Mouse (Mus musculus) hindbrain, embryonic 11.5 days (tissue): ENCODE results near the gene Tet1. TPM values are rescaled to one million over a fixed set of nuclear protein-coding genes. Genes with fewer than 3 reads are reported as not detected.

Experiments used
- ATAC-seq: fragments of 200-750 bp; cut with Nextera tagmentation; 2 replicates; pipeline ENCODE4 v1.8.0; 2017; ENCODE audit warnings: mild to moderate bottlenecking, moderate TSS enrichment, moderate library complexity; ENCODE audit not compliant: low FRiP score
- DNase-seq: peaks from one replicate; pipeline ENCODE4 v3.0.0-alpha.2; 2015; ENCODE audit warnings: low spot score
- H3K27ac ChIP-seq: fragments of 300-500 bp; sonication (generic); 2 replicates; pipeline ENCODE4 v1.5.1; 2014; ENCODE audit warnings: mild to moderate bottlenecking, low read depth, low read length
- H3K27me3 ChIP-seq: fragments of 300-500 bp; sonication (generic); 2 replicates; pipeline ENCODE4 v1.6.1; 2014; ENCODE audit warnings: mild to moderate bottlenecking, low read length, moderate library complexity, mixed read lengths; ENCODE audit not compliant: control insufficient read depth, insufficient read depth
- H3K36me3 ChIP-seq: fragments of 300-500 bp; sonication (generic); 2 replicates; pipeline ENCODE4 v1.6.1; 2014; ENCODE audit warnings: mild to moderate bottlenecking, low read length, moderate library complexity, mixed read lengths; ENCODE audit not compliant: control insufficient read depth, insufficient read depth
- H3K4me1 ChIP-seq: fragments of 300-500 bp; sonication (generic); replicated peaks from 2 replicates; pipeline ENCODE4 v1.6.1; 2014; ENCODE audit warnings: low read length, mixed read lengths; ENCODE audit not compliant: control insufficient read depth, insufficient read depth
- H3K4me2 ChIP-seq: fragments of 300-500 bp; sonication (generic); replicated peaks from 2 replicates; pipeline ENCODE4 v1.6.1; 2014; ENCODE audit warnings: mild to moderate bottlenecking, low read depth, low read length
- H3K4me3 ChIP-seq: fragments of 300-500 bp; sonication (generic); 2 replicates; pipeline ENCODE4 v1.5.1; 2014; ENCODE audit warnings: low read depth, low read length
- H3K9ac ChIP-seq: fragments of 300-500 bp; sonication (generic); 2 replicates; pipeline ENCODE4 v1.6.1; 2014; ENCODE audit warnings: low read depth, low read length
- H3K9me3 ChIP-seq: fragments of 300-500 bp; sonication (generic); 2 replicates; pipeline ENCODE4 v1.6.1; 2016; ENCODE audit warnings: low read length; ENCODE audit not compliant: control insufficient read depth
- WGBS: fragments of 180-500 bp; shearing (Covaris S2); extraction: QIAGEN DNeasy Blood & Tissue Kit; methylation state at CpG from one replicate; pipeline ENCODE4 v1.1.7; 2014; 5-methylcytosine and 5-hydroxymethylcytosine counted together
- polyA plus RNA-seq: library from polyadenylated mRNA; unstranded; fragments of >200 nt; fragmentation: Nextera tagmentation; extraction: Ambion mirVana; gene quantifications from 2 replicates; pipeline ENCODE4 v1.2.1, GENCODE M21; 2014

Tet1 gene
- polyA plus RNA-seq, 1 experiment from 2014 or later: 41.5 TPM

DNA sequence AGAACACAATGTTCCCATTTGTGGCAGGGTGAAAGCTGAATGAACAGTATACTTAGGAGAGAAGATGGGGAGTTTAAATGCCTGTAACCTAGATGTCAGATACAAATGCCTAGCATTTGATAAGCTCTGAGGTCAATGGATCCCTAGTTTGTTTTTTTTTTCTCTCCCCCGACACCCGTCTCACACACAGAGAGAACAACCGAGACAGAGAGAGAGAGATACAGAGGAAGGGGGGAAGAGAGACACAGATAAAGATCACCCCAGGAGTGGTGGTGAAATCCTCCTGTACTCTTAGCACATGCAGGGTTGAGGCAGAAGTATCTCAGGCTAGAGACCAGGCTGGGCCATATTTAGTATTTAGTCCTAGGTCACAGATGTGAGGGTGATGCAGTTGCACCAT, 10.2 kb upstream of the Tet1 start:
- Histone ChIP-seq H3K4me1 (no peaks in the 10 kb centered on the region), H3K27ac (no peak overlapping the region), H3K27me3 (no peaks in the 10 kb centered on the region), H3K4me3 (no peak overlapping the region), H3K36me3 (no peaks in the 10 kb centered on the region), H3K9me3 (no peaks in the 10 kb centered on the region), H3K9ac (no peak overlapping the region), H3K4me2 (no peak overlapping the region)
- no peak for DNase-seq
- no peak for ATAC-seq
- WGBS: 87% methylated on average over 3 of the region's 3 CpGs

DNA sequence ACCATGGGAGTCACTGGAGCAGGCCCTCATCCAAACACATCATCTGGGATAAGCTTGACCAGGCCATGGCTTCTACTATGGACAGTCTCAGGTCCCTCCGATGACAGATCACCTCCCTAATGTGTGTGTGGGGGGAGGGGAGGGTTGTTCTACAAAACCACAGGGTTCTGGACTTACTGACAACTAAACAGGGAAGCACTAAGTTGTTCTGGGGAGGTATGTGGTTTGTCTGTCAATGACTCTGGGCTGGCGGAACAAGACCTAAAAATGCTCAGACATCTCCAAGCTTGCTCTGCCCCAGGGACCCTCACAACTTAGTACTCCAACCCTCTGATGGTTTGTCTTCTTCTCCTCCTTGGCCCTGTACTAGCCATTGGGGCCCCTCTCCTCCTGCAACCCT, 2.3 kb upstream of the Tet1 start:
- no peak overlapping the region for H3K4me2 ChIP-seq
- no peak overlapping the region for H3K27ac ChIP-seq
- H3K4me3 ChIP-seq: no peak overlapping the region
- no peak for DNase-seq
- WGBS: 93% methylated on average over 2 of the region's 2 CpGs
- ATAC-seq: no peak
- no peaks in the 10 kb centered on the region for H3K4me1 ChIP-seq
- no peaks in the 10 kb centered on the region for H3K9me3 ChIP-seq
- no peaks in the 10 kb centered on the region for H3K36me3 ChIP-seq
- no peaks in the 10 kb centered on the region for H3K27me3 ChIP-seq
- H3K9ac ChIP-seq: no peak overlapping the region

DNA sequence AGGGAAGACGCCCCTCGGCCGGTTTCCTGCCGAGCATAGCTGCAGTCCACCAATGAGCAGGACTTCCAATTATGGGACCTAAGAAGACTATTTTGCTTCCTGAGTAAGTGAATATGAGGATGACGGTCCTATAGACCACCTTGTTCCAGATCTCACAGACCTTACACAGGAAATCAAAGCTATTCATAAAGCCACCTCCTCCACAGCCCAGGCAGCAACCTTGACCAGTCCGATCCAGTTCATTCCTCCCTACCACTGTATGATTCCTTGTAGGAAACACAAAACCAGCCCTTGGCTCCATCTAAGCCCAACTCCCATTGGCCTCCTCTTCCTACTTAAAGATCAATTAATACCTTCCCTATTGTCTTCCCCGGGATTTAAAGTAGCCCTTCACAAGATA, 2.5 kb downstream of the Tet1 start:
- Histone ChIP-seq H3K4me2 (no peak overlapping the region), H3K9ac (no peak overlapping the region), H3K36me3 (no peaks in the 10 kb centered on the region), H3K9me3 (no peaks in the 10 kb centered on the region), H3K4me1 (no peaks in the 10 kb centered on the region), H3K4me3 (no peak overlapping the region), H3K27me3 (no peaks in the 10 kb centered on the region), H3K27ac (no peak overlapping the region)
- WGBS: 85% methylated on average over 7 of the region's 7 CpGs
- no peak for DNase-seq
- no peak for ATAC-seq

DNA sequence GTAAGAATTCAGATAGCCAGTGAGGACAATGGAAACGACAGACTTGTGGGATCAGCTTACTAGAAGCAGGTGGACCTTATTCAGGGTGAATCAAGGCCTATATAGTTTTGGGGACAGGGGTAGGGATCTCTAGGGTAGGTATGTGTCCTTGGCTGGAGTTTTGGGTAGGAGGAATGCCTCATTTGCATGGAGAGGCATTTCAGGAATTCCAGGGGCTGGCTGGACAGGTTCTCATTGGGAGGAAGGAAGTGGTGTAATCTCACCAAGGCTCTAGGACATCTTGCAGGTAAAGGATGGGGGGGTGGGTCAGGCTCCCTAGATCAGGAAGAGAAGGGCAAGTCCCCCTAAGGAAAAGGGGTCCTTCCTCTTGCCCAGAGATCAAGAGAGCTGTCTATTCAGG, 6.0 kb downstream of the Tet1 start:
- no peak overlapping the region for H3K4me3 ChIP-seq
- H3K4me1 ChIP-seq: no peaks in the 10 kb centered on the region
- H3K4me2 ChIP-seq: no peak overlapping the region
- no peak overlapping the region for H3K27ac ChIP-seq
- no peaks in the 10 kb centered on the region for H3K36me3 ChIP-seq
- no peaks in the 10 kb centered on the region for H3K27me3 ChIP-seq
- DNase-seq (no peak), ATAC-seq (no peak)
- 50% methylated on average over 1 of the region's 1 CpGs for WGBS
- H3K9ac ChIP-seq: no peak overlapping the region
- no peaks in the 10 kb centered on the region for H3K9me3 ChIP-seq

DNA sequence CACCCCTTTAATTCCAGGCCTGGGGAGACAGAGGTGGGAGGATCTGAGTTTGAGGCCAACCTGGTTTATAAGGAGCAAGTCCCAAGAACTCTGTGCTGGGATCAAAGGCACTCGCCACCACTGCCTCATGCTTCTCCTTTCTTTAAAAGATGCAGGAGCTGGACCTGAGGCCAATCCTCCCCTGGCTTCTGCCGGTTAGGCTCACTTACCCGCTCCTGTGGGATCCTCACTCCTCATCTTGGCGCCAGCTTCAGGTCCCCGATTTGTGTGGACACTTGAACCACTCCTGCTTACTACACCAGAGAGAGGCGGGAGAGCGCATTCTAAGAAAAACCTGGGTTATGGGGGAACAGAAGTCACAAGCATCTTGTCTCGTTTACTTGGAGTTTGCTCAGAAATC, 7.0 kb downstream of the Tet1 start:
- 50% methylated on average over 8 of the region's 8 CpGs for WGBS
- Histone ChIP-seq H3K27me3 (no peaks in the 10 kb centered on the region), H3K36me3 (no peaks in the 10 kb centered on the region), H3K4me3 (no peak overlapping the region), H3K4me1 (no peaks in the 10 kb centered on the region), H3K9ac (no peak overlapping the region), H3K9me3 (no peaks in the 10 kb centered on the region), H3K27ac (no peak overlapping the region), H3K4me2 (no peak overlapping the region)
- DNase-seq: no peak
- ATAC-seq: no peak

DNA sequence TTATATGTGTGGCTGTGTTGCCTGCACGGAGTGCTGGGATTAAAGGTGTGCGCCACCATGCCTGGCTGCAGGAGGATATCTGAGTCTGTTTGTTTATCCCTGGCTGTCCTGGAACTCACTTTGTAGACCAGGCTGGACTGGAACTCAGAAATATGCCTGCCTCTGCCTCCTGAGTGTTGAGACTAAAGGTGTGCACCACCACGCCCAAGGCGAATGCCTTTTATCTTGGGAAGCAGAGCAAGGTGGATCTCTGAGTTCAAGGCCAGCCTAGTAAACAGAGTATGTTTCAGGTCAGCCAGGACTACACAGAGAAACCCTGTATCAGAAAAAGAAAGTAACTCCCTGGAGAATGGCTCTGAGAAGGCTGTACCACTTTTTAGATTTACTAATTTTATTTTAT, 8.7 kb downstream of the Tet1 start:
- no peaks in the 10 kb centered on the region for H3K36me3 ChIP-seq
- 96% methylated on average over 4 of the region's 4 CpGs for WGBS
- H3K4me2 ChIP-seq: no peak overlapping the region
- no peaks in the 10 kb centered on the region for H3K9me3 ChIP-seq
- H3K4me3 ChIP-seq: no peak overlapping the region
- no peaks in the 10 kb centered on the region for H3K27me3 ChIP-seq
- H3K9ac ChIP-seq: no peak overlapping the region
- no peak overlapping the region for H3K27ac ChIP-seq
- ATAC-seq (no peak), DNase-seq (no peak)
- H3K4me1 ChIP-seq: no peaks in the 10 kb centered on the region

DNA sequence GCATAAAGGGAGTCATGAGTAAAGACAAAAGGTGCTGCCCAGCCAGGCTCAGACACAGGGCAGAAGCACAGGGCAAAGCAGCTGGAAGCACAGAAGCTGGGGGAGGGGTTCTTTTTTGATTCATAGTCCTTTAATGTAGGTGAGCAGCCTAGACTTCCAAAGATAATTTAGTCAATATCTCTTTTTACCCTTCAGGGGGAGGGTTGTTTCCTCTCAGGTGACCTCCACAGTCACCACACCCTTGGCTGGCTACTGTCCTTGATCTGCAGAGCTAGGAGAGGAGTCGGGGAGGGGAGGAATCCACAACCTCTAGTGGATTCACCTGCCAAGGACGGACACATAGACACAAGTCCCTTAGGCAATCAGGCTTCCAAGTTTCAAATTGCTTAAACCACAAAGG, 10.7 kb downstream of the Tet1 start:
- 81% methylated on average over 2 of the region's 2 CpGs for WGBS
- ATAC-seq: no peak
- Histone ChIP-seq H3K9ac (no peak overlapping the region), H3K9me3 (no peaks in the 10 kb centered on the region), H3K36me3 (no peaks in the 10 kb centered on the region), H3K4me2 (no peak overlapping the region), H3K4me1 (no peaks in the 10 kb centered on the region), H3K4me3 (no peak overlapping the region), H3K27ac (no peak overlapping the region), H3K27me3 (no peaks in the 10 kb centered on the region)
- no peak for DNase-seq

DNA sequence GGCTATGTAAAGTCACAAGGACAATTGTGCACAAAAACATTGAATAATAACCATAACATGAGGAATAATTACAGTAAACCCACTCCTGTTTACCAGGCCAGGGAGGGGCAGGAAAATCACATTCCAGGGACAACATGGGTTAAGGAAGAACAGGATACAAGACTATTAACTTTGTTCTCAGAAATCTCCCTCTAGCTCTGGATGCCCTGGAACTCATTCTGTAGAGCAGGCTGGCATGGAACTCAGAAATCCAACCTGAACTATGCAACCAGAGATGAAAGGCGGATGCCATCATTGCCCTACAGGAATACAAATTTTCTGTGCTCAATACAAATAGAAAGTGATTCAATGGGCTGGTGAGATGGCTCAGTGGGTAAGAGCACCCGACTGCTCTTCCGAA, 11.4 kb downstream of the Tet1 start:
- H3K27ac ChIP-seq: no peak overlapping the region
- H3K36me3 ChIP-seq: no peaks in the 10 kb centered on the region
- WGBS: 98% methylated on average over 3 of the region's 3 CpGs
- no peaks in the 10 kb centered on the region for H3K4me1 ChIP-seq
- ATAC-seq (no peak), DNase-seq (no peak)
- H3K9me3 ChIP-seq: no peaks in the 10 kb centered on the region
- H3K4me2 ChIP-seq: no peak overlapping the region
- no peak overlapping the region for H3K9ac ChIP-seq
- H3K4me3 ChIP-seq: no peak overlapping the region
- no peaks in the 10 kb centered on the region for H3K27me3 ChIP-seq

DNA sequence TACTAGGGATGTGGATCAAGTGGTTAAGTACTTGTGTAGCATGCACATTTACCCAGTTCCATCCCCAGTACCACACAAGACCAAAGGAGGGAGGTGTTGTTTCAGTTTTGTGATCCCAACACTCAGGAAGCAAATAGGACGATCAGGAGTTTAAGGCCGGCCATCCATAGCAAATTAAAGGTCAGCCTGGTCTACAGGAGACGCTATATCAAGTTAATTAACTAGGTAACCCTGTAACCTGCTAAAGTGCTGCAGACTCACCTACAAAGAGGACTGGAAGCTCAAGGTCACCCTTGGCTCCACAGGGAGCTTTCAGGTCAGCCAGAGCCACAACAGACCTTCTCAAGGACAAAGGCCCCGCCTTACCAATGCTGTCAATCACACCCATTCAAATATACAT, 12.0 kb downstream of the Tet1 start:
- ATAC-seq (no peak), DNase-seq (no peak)
- H3K9ac ChIP-seq: no peak overlapping the region
- H3K4me1 ChIP-seq: no peaks in the 10 kb centered on the region
- H3K9me3 ChIP-seq: no peaks in the 10 kb centered on the region
- no peaks in the 10 kb centered on the region for H3K36me3 ChIP-seq
- H3K27ac ChIP-seq: no peak overlapping the region
- no peak overlapping the region for H3K4me2 ChIP-seq
- no peaks in the 10 kb centered on the region for H3K27me3 ChIP-seq
- H3K4me3 ChIP-seq: no peak overlapping the region
- 68% methylated on average over 4 of the region's 4 CpGs for WGBS
